Mouse (Mus musculus) frontal cortex, adult (tissue): Measurements from ENCODE around the gene Zpld1.
A peak's percentile ranks its signal among the peaks of the same experiment; 100 is the strongest.

Experiments used
- ATAC-seq: cut with Nextera tagmentation; 2 replicates; pipeline ENCODE4 v1.9.2; 2017; ENCODE audit warnings: mild to moderate bottlenecking, moderate library complexity, mixed read lengths; ENCODE audit not compliant: low TSS enrichment

The Zpld1 gene

DNA sequence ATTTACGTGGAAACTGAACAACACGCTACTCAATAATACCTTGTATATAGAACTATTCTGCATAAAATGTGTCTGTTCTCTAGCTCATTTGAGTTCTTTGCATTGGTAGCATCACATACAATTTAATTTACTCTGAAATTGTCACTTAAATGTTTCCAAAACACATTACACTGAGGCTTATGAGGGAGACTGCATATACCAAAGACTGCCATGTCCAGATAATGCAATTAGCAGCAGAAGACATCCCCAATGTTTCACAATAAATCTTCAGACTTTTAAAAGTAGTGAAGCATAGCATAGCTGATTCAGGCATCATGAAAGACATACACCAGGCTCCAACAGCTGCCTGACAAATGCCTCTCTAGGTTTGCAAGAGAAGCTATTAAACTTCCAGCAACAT lies at the start of gene Zpld1:
TSS of gene Zpld1 (minus strand) at position 101 of the 400 bp plus-strand sequence.
- ATAC-seq: no peak

GRCm38 (mm10) chr16:55345644-55346043 lies 47.9 kb upstream of the Zpld1 start:
- no peak for ATAC-seq

DNA sequence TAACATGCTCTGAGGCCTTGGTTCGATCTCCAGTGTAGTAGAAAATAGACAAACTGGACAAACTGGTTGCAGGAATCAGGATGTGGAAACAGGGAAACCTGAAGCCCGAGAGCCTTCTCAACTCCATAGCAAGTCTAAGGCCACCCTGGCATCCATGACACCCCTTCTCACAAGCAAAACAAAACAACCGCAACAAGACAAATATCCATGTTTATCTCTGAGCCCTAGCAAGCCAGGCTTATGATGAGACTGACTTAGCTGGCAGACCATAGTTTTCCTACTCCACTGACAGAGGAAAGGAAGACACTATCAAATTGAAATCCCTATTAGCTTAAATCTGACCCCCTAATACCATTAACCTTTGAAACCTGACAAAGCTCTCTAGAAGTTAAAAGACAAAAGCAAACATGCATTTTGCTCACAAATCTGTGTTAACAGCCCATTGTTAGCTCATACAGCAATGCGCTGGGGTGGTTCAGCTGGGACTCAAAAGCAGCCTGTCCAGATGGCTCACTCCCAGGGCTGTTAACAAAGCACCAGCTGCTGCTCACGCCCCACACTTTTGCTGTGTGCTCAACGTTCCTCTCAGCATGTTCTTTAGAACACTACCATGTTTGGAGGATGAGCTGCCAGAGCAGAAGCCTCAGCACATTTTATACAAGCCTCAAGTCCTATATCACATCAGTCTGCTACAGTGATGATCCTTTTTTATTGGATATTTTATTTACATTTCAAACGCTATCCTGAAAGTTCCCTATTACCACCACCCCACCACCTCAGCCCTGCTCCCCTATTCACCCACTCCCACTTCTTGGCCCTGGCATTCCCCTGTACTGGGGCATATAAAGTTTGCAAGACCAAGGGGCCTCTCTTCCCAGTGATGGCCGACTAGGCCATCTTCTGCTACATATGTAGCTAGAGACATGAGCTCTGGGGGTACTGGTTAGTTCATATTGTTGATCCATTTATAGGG lies 24.0 kb upstream of the Zpld1 start:
- ATAC-seq: peak; percentile 100

DNA sequence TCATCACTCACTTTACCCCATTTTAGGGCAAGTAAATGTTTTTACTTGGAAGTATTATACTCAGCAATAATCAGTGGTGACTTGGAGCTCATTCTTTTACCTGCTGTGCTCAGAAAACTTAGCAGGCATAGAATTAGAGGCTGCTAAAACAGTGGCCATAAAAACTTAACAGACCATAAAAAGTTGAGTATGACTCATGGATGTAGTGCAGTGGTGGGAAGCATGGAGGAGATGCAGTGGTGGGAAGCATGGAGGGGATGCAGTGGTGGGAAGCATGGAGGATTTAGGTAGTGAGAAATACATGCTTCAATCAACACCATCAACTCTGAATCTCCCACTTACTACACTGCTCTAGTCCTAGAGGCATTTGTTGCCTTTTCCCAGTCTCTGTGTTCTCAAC lies 19.2 kb upstream of the Zpld1 start:
- no peak for ATAC-seq

DNA sequence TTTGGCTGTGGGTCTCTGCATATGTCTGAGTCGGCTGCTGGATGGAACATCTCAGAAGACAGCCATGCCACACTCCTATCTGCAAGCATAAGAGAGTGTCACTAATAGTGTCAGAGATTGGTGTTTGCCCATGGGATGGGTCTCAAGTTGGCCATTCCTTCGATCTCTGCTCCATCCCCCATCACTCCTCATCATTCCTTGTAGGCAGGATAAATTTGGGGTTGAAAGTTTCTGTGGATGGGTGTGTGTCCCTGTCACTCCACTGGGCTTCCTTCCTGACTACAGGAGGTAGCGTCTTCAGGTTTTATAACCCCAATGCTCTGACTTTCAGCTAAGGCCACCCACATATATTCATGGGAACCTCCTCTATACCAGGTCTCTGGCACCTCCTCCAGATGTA lies 14.3 kb upstream of the Zpld1 start:
- ATAC-seq: no peak

- ATAC-seq: no peak
These were observed 15.1 kb downstream of the Zpld1 start for GRCm38 (mm10) chr16:55282696-55283095.

GRCm38 (mm10) chr16:55277447-55277846 lies 20.3 kb downstream of the Zpld1 start:
- no peak for ATAC-seq

DNA sequence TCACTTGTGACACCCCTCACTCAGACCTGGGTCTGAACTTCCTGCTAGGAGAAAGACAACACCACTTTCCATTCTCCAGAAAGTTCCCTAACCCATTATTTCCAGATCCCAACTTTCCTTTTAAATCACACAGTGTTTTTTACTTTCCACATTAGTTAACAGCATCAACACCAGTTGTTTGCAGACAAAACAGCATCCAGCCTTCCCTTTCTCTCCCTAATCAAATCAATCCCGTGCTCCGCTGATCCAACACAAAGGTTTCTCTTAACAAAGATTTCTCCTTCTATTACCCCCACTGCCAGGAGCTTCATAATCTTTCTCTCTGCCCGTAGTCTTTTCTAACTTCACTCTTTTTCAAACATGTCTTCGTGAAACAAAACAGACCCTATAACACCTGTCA lies 32.5 kb downstream of the Zpld1 start:
- ATAC-seq: no peak

GRCm38 (mm10) chr16:55260862-55261574 lies 36.8 kb downstream of the Zpld1 start:
- ATAC-seq: no peak

DNA sequence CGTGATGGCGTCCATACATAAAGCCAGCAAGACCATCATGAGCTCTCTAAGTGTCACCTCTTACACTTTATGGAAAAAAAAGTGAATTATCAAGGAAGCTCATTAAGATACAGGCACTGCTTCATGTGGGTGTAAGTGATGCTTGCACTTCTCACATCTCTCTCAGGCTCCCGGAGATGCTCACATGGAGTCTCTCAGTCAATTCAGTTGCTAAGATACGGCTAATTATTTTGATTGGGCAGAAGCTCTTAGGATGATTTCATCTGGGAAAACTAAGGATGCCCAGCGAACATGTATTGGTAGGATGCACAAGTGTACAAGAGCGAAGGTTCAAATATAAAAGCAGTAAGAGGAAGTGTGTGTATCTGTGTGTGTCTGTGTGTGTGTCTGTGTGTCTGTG lies 38.1 kb downstream of the Zpld1 start:
- ATAC-seq: peak; percentile 97

- no peak for ATAC-seq
These were observed 56.8 kb downstream of the Zpld1 start for GRCm38 (mm10) chr16:55240996-55241395.

DNA sequence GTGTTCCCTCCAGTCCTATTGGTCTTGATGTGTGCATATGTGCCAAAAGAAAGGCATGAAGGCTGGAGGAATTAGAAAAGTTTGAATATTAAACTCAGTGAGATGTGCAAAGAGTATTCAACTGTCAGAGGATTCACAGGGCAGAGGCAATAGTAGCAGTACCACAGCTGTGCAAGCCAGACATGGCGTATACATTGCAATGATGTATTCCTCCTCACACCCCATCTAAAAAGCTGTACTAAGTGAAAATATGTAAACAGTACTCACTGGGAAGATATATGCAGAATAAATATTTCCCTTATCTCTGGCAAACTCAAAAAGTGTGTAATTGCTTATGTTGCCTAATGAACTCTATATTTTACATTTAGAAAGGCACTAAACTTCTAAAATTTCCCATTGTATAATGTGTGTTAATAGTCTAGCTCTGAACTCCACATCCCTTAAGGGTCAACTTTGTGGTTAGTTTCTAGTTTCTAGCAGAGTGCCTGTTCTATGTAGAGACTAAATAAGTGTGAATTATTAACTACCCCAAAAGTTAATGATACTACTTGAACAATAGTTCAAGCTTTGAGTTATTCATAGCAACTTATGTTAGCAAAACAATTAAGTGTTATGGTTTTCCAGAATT lies 68.7 kb downstream of the Zpld1 start:
- ATAC-seq: no peak

GRCm38 (mm10) chr16:55203945-55204344 lies 93.8 kb downstream of the Zpld1 start:
- ATAC-seq: peak; percentile 70; the same call in 1 of the 2 replicates

DNA sequence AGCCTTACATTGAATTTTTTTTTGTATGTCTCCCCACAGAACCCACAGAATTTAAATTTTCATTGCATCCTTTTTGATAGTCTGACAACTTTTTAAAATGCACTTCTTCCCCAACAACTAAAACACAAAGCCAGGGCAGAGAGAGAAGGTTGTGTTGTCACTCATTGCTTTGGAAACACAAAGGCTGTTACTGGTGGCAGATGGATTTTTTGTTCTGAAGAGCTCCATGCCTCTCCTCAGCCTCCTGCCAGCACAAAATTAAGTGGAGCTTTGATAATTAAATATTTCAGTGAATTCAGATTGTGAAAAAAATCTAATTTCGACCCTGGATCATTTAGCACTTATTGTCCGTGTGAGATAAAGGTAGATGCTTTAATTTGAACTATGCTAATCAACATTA lies 107.4 kb downstream of the Zpld1 start:
- no peak for ATAC-seq

DNA sequence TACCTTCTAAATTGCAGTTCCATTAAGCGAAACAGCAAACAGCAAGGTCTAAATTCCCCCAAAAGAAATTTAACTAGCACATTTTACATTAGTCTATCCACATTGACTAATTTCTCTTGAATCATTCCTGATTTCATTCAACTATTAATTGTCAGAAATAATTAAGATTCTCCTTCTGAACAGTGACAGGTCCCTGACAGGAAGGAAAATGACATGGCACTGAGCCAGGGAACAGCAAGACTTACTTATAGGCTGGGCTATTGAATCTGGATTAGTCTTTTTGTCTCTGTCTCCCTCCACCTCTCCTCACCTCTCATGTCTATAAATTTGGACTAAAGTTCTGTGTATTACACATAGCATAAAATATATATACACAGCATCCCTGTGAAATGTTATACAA lies 112.4 kb downstream of the Zpld1 start:
- ATAC-seq: no peak
